Mouse (Mus musculus) MEL (cell line): ENCODE results near the gene Id1. TPM values are rescaled to one million over a fixed set of nuclear protein-coding genes. Genes with fewer than 3 reads are reported as not detected.

ENCODE experiments used
- DNase-seq: peaks from one replicate; pipeline ENCODE4 v3.0.0; 2011; ENCODE audit warnings: low read depth, low spot score
- H3K27ac ChIP-seq: 2 replicates; pipeline ENCODE4 v1.5.1; 2012; ENCODE audit warnings: low read depth, mild to moderate bottlenecking, control low read depth, low read length, moderate library complexity; ENCODE audit not compliant: control insufficient read depth
- H3K27me3 ChIP-seq, 2 experiments: fragments of 150-350 bp in 1 of 2; sonication (generic) in 1 of 2; 2 replicates each; pipeline ENCODE4 v1.6.1; 2012; ENCODE audit warnings: low read length in 2 of 2, mild to moderate bottlenecking in 2 of 2, improper control_type of control experiment in 1 of 2, moderate library complexity in 1 of 2; ENCODE audit not compliant: insufficient read depth in 2 of 2, control insufficient read depth in 1 of 2
- H3K36me3 ChIP-seq, 2 experiments: 2 replicates each; pipeline ENCODE4 v1.6.1; 2012 to 2014; ENCODE audit warnings: low read length in 2 of 2, improper control_type of control experiment in 1 of 2, inconsistent platforms in 1 of 2, mild to moderate bottlenecking in 1 of 2; ENCODE audit not compliant: insufficient read depth in 2 of 2, control insufficient read depth in 1 of 2
- H3K4me1 ChIP-seq, 2 experiments: fragments of 150-350 bp in 1 of 2; sonication (generic) in 1 of 2; 2 replicates each; pipeline ENCODE4 v1.6.1; 2012; ENCODE audit warnings: low read length in 2 of 2, improper control_type of control experiment in 1 of 2, mild to moderate bottlenecking in 1 of 2; ENCODE audit not compliant: insufficient read depth in 2 of 2, control insufficient read depth in 1 of 2
- H3K4me3 ChIP-seq, 2 experiments: fragments of 150-350 bp in 1 of 2; sonication (generic) in 1 of 2; 2 replicates each; pipeline ENCODE4 v1.5.1; 2012; ENCODE audit warnings: low read depth in 2 of 2, low read length in 2 of 2, mild to moderate bottlenecking in 2 of 2, moderate library complexity in 2 of 2, control low read depth in 1 of 2, improper control_type of control experiment in 1 of 2; ENCODE audit not compliant: control insufficient read depth in 1 of 2, insufficient read depth in 1 of 2
- H3K79me2 ChIP-seq: 2 replicates; pipeline ENCODE4 v1.6.1; 2012; ENCODE audit warnings: mild to moderate bottlenecking, low read length, moderate library complexity; ENCODE audit not compliant: control insufficient read depth, poor library complexity, insufficient read depth
- H3K9ac ChIP-seq: 2 replicates; pipeline ENCODE4 v1.6.1; 2012; ENCODE audit warnings: low read depth, mild to moderate bottlenecking, control low read depth, low read length, moderate library complexity; ENCODE audit not compliant: control insufficient read depth, poor library complexity, severe bottlenecking
- H3K9me3 ChIP-seq: fragments of 150-350 bp; sonication (generic); replicated peaks from 2 replicates; pipeline ENCODE4 v1.6.1; 2012; ENCODE audit warnings: mild to moderate bottlenecking, low read length, improper control_type of control experiment, moderate library complexity; ENCODE audit not compliant: insufficient read depth
- BHLHE40 ChIP-seq: IDR thresholded peaks from 2 replicates; pipeline ENCODE4 v1.6.1; 2012; ENCODE audit warnings: low read depth, mild to moderate bottlenecking, inconsistent platforms, low read length, improper control_type of control experiment, borderline replicate concordance
- CHD1 ChIP-seq: IDR thresholded peaks from 2 replicates; pipeline ENCODE4 v1.6.1; 2012; ENCODE audit warnings: low read depth, mild to moderate bottlenecking, inconsistent platforms, low read length, improper control_type of control experiment
- CHD2 ChIP-seq: IDR thresholded peaks from 2 replicates; pipeline ENCODE4 v1.6.1; 2011; ENCODE audit warnings: low read length, improper control_type of control experiment
- CTCF ChIP-seq, 3 experiments: IDR thresholded peaks in 2 of 3; conservative IDR thresholded peaks in 1 of 3; 2 replicates each; pipeline ENCODE4 v1.5.1; 2011 to 2012; ENCODE audit warnings: low read length in 3 of 3, low read depth in 2 of 3, mild to moderate bottlenecking in 2 of 3, improper control_type of control experiment in 1 of 3, inconsistent platforms in 1 of 3, mixed read lengths in 1 of 3, moderate library complexity in 1 of 3; ENCODE audit not compliant: control insufficient read depth in 1 of 3, insufficient read depth in 1 of 3, poor library complexity in 1 of 3, severe bottlenecking in 1 of 3
- E2F4 ChIP-seq: IDR thresholded peaks from 2 replicates; pipeline ENCODE4 v1.6.1; 2011; ENCODE audit warnings: low read depth, low read length, improper control_type of control experiment, borderline replicate concordance
- ELF1 ChIP-seq: IDR thresholded peaks from 2 replicates; pipeline ENCODE4 v1.6.1; 2014; ENCODE audit warnings: low read depth, mild to moderate bottlenecking, inconsistent platforms, low read length, improper control_type of control experiment, moderate library complexity
- GABPA ChIP-seq: IDR thresholded peaks from 2 replicates; pipeline ENCODE4 v1.6.1; 2012; ENCODE audit warnings: low read depth, mild to moderate bottlenecking, inconsistent platforms, low read length, improper control_type of control experiment, moderate library complexity
- GATA1 ChIP-seq: IDR thresholded peaks from 2 replicates; pipeline ENCODE4 v1.6.1; 2011; ENCODE audit warnings: low read depth, low read length, improper control_type of control experiment
- JUND ChIP-seq: IDR thresholded peaks from 2 replicates; pipeline ENCODE4 v1.6.1; 2011; ENCODE audit warnings: low read depth, mild to moderate bottlenecking, improper control_type of control experiment, low read length
- KAT2A ChIP-seq: conservative IDR thresholded peaks from 2 replicates; pipeline ENCODE4 v1.6.1; 2012; ENCODE audit warnings: low read depth, low read length, improper control_type of control experiment, inconsistent platforms
- MAFK ChIP-seq: IDR thresholded peaks from 2 replicates; pipeline ENCODE4 v1.6.1; 2011; ENCODE audit warnings: low read depth, mild to moderate bottlenecking, low read length, improper control_type of control experiment, borderline replicate concordance
- MAX ChIP-seq: IDR thresholded peaks from 2 replicates; pipeline ENCODE4 v1.6.1; 2011; ENCODE audit warnings: low read length, improper control_type of control experiment
- MAZ ChIP-seq: IDR thresholded peaks from 2 replicates; pipeline ENCODE4 v1.6.1; 2012; ENCODE audit warnings: low read depth, mild to moderate bottlenecking, inconsistent platforms, low read length, improper control_type of control experiment
- MEF2A ChIP-seq: IDR thresholded peaks from 2 replicates; pipeline ENCODE4 v1.6.1; 2014; ENCODE audit warnings: low read depth, mild to moderate bottlenecking, inconsistent platforms, low read length, improper control_type of control experiment; ENCODE audit not compliant: poor library complexity, insufficient replicate concordance, severe bottlenecking; ENCODE audit errors: extremely low read depth
- MYB ChIP-seq: IDR thresholded peaks from 2 replicates; pipeline ENCODE4 v1.6.1; 2011; ENCODE audit warnings: mild to moderate bottlenecking, low read depth, low read length, improper control_type of control experiment
- POLR2AphosphoS2 ChIP-seq: IDR thresholded peaks from 2 replicates; pipeline ENCODE4 v1.6.1; 2011; ENCODE audit warnings: low read length, improper control_type of control experiment
- POLR2AphosphoS5 ChIP-seq: IDR thresholded peaks from 2 replicates; pipeline ENCODE4 v1.6.1; 2012; ENCODE audit warnings: low read depth, borderline replicate concordance, mild to moderate bottlenecking, inconsistent platforms, low read length, moderate library complexity, mixed read lengths
- RAD21 ChIP-seq: IDR thresholded peaks from 2 replicates; pipeline ENCODE4 v1.6.1; 2011; ENCODE audit warnings: mild to moderate bottlenecking, low read depth, low read length, improper control_type of control experiment
- RCOR1 ChIP-seq: IDR thresholded peaks from 2 replicates; pipeline ENCODE4 v1.6.1; 2012; ENCODE audit warnings: low read depth, mild to moderate bottlenecking, inconsistent platforms, low read length, improper control_type of control experiment
- SIN3A ChIP-seq: IDR thresholded peaks from 2 replicates; pipeline ENCODE4 v1.6.1; 2012; ENCODE audit warnings: low read length, improper control_type of control experiment, inconsistent platforms
- SMC3 ChIP-seq: IDR thresholded peaks from 2 replicates; pipeline ENCODE4 v1.6.1; 2011; ENCODE audit warnings: low read depth, low read length, improper control_type of control experiment
- TAL1 ChIP-seq: IDR thresholded peaks from 2 replicates; pipeline ENCODE4 v1.6.1; 2012; ENCODE audit warnings: mild to moderate bottlenecking, inconsistent platforms, low read length, moderate library complexity, mixed read lengths
- UBTF ChIP-seq: IDR thresholded peaks from 2 replicates; pipeline ENCODE4 v1.6.1; 2012; ENCODE audit warnings: low read depth, mild to moderate bottlenecking, inconsistent platforms, low read length, improper control_type of control experiment, moderate library complexity, borderline replicate concordance; ENCODE audit not compliant: insufficient read depth
- USF1 ChIP-seq: IDR thresholded peaks from 2 replicates; pipeline ENCODE4 v1.6.1; 2014; ENCODE audit warnings: low read depth, mild to moderate bottlenecking, inconsistent platforms, low read length, improper control_type of control experiment, moderate library complexity
- USF2 ChIP-seq, 2 experiments: IDR thresholded peaks; 2 replicates each; pipeline ENCODE4 v1.6.1; 2011 to 2012; ENCODE audit warnings: improper control_type of control experiment in 2 of 2, low read length in 2 of 2, borderline replicate concordance in 1 of 2, inconsistent platforms in 1 of 2, low read depth in 1 of 2, mild to moderate bottlenecking in 1 of 2; ENCODE audit not compliant: insufficient read depth in 1 of 2
- ZC3H11A ChIP-seq: IDR thresholded peaks from 2 replicates; pipeline ENCODE4 v1.6.1; 2012; ENCODE audit warnings: low read depth, mild to moderate bottlenecking, inconsistent platforms, low read length, improper control_type of control experiment
- ZKSCAN1 ChIP-seq: IDR thresholded peaks from 2 replicates; pipeline ENCODE4 v1.6.1; 2012; ENCODE audit warnings: low read depth, mild to moderate bottlenecking, inconsistent platforms, low read length, improper control_type of control experiment, moderate library complexity
- ZNF384 ChIP-seq: IDR thresholded peaks from 2 replicates; pipeline ENCODE4 v1.6.1; 2012; ENCODE audit warnings: low read depth, mild to moderate bottlenecking, inconsistent platforms, low read length, improper control_type of control experiment
- polyA plus RNA-seq, 2 experiments: library from polyadenylated mRNA; stranded (reverse) in 1 of 2; unstranded in 1 of 2; fragments of >175 nt in 1 of 2; fragments of >200 nt in 1 of 2; gene quantifications; 2 replicates each; pipeline versions ENCODE4 v1.2.1 to v1.2.4; 2012; ENCODE audit warnings: low replicate concordance in 2 of 2, low read depth in 1 of 2; ENCODE audit not compliant: insufficient read length in 2 of 2, insufficient read depth in 1 of 2, missing spikeins in 1 of 2
- total RNA-seq: library from RNA; depleted of rRNA; stranded (reverse); fragments of 300-350 nt; gene quantifications from 2 replicates; pipeline ENCODE4 v1.2.3, GENCODE M21; 2012

The Id1 gene
- total and polyA plus RNA-seq, 3 experiments, result 102 to 486 TPM; not detected in 1

- H3K9ac ChIP-seq, result no peak overlapping the region
- DNase-seq, result no peak
- no peak for TF ChIP-seq CHD1
- TF ChIP-seq GABPA, result no peak
- TF ChIP-seq MAZ, result no peak
- TF ChIP-seq KAT2A, result no peak
- no peak for TF ChIP-seq MYB
- no peak for TF ChIP-seq E2F4
- TF ChIP-seq USF1, result no peak
- no peak for TF ChIP-seq USF2 (IDR thresholded peaks at IDR 0.05; ENCODE audit: borderline replicate concordance in 1 of 2, insufficient read depth in 1 of 2, low read depth in 1 of 2, low read length in 2 of 2)
- no peak for TF ChIP-seq ZC3H11A
- no peak for TF ChIP-seq SMC3
- TF ChIP-seq POLR2AphosphoS2, result no peak
- TF ChIP-seq CHD2, result no peak
- TF ChIP-seq MEF2A, result no peak
- TF ChIP-seq UBTF, result no peak
- no peak for TF ChIP-seq GATA1
- no peak for TF ChIP-seq MAFK
- TF ChIP-seq ZNF384, result no peak
- no peak for TF ChIP-seq ZKSCAN1
- TF ChIP-seq RAD21, result no peak
- TF ChIP-seq CTCF (IDR thresholded peaks at IDR 0.05 in 2 of 3, conservative IDR thresholded peaks at IDR 0.05 in 1 of 3; ENCODE audit: control insufficient read depth in 1 of 3, insufficient read depth in 1 of 3, low read depth in 2 of 3, low read length in 3 of 3, poor library complexity in 1 of 3, severe bottlenecking in 1 of 3), result no peak
- H3K9me3 ChIP-seq, result no peaks in the 10 kb centered on the region
- no peak overlapping the region for H3K4me3 ChIP-seq
- H3K27me3 ChIP-seq, result no peaks in the 10 kb centered on the region
- H3K79me2 ChIP-seq, result no peaks in the 10 kb centered on the region
- no peak overlapping the region for H3K27ac ChIP-seq
- H3K36me3 ChIP-seq, result peaks cover 0 to 24% of the 10 kb centered on the region in 2 experiments; a peak in 2 of 4 replicates
- H3K4me1 ChIP-seq, result no peaks in the 10 kb centered on the region
These were observed 49.7 kb upstream of the Id1 start for GRCm38 (mm10) chr2:152686399-152686798.

DNA sequence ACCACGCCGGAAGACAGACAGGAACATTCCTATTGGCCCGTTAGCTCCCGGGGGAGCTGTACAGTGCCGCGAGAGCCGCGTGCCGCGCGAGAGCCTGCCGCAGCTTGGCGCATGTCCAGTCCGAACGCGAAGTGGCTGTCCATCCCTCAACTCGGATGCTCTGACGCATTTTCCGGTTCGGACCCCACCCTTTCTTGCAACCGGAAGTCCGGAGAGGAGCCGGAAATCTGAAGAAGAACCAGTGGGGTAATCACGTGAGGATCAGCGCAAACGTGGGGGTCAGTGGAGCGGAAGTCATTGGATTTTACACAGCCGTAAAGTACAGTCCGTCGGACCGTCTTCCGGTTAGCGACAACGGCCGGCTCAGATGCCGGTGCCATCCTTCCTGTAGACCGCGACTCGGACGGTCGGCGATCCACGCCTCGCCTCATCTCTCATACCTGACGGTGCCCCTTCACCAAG lies 49.2 kb upstream of the Id1 start, which contains the start of gene Mcts2:
Mcts2 (plus strand) TSS at position 230 of the 462 bp plus-strand sequence.
- Histone ChIP-seq H3K4me3 (no peak within 1 kb of the TSS), H3K9ac (no peak within 1 kb of the TSS), H3K27me3 (no peaks in the 10 kb centered on the region), H3K27ac (no peak within 1 kb of the TSS), H3K4me1 (no peaks in the 10 kb centered on the region), H3K79me2 (no peaks in the 10 kb centered on the region), H3K9me3 (no peaks in the 10 kb centered on the region), H3K36me3 (peaks cover 0 to 21% of the 10 kb centered on the region in 2 experiments; a peak in 2 of 4 replicates)
- DNase-seq, result no peak
- TF ChIP-seq TAL1 (no peak), CHD2 (no peak), POLR2AphosphoS5 (no peak), RCOR1 (no peak), SIN3A (no peak), USF2 (IDR thresholded peaks at IDR 0.05; ENCODE audit: borderline replicate concordance in 1 of 2, insufficient read depth in 1 of 2, low read depth in 1 of 2, low read length in 2 of 2) (no peak), JUND (no peak), CHD1 (no peak), ELF1 (no peak), MAFK (no peak), KAT2A (no peak), POLR2AphosphoS2 (no peak), USF1 (no peak), MAX (no peak), GABPA (no peak), BHLHE40 (no peak)
